ENCODE assay signal across 8 mouse cellular contexts in genomic region chr1:172204814-172205740, GRCm38 (mm10). TPM values are rescaled to one million over a fixed set of nuclear protein-coding genes. Genes with fewer than 3 reads are reported as not detected.
DNase-seq lines count a peak whose midpoint lies in the region; ATAC-seq and TF ChIP-seq lines count a peak whose summit lies in the region.

No protein-coding gene starts in this region.

- H3K4me3 ChIP-seq in embryonic facial prominence, embryonic 13.5 days, result peak overlapping the region; percentile 70
- H3K4me3 ChIP-seq in limb, embryonic 12.5 days (replicated peaks), result peak overlapping the region; percentile 64; the same call in 1 of the 2 replicates
- peak overlapping the region; percentile 61 for H3K4me3 ChIP-seq in stomach, postnatal 0 days (ENCODE audit: low read depth, low read length)

- peaks cover 13% of the 10 kb centered on the region for H3K36me3 ChIP-seq in embryonic facial prominence, embryonic 13.5 days
- peaks cover 25% of the 10 kb centered on the region for H3K36me3 ChIP-seq in limb, embryonic 12.5 days
- H3K36me3 ChIP-seq in stomach, postnatal 0 days (ENCODE audit: control insufficient read depth, insufficient read depth, low read length), result no peaks in the 10 kb centered on the region

- no peak for ATAC-seq in embryonic facial prominence, embryonic 13.5 days (ENCODE audit: insufficient number of reproducible peaks, insufficient read depth, low FRiP score, low TSS enrichment, low read depth)
- ATAC-seq in limb, embryonic 12.5 days (ENCODE audit: insufficient number of reproducible peaks, insufficient read depth, low FRiP score, low TSS enrichment, low read depth), result no peak
- no peak for ATAC-seq in stomach, postnatal 0 days (ENCODE audit: low FRiP score, low TSS enrichment)

- peak overlapping the region; percentile 82 for H3K4me2 ChIP-seq in embryonic facial prominence, embryonic 13.5 days
- H3K4me2 ChIP-seq in limb, embryonic 12.5 days, result peak overlapping the region; percentile 76
- H3K4me2 ChIP-seq in stomach, postnatal 0 days (replicated peaks; ENCODE audit: low read depth), result peak overlapping the region; percentile 69

- DNase-seq in cerebellum, adult 11 months, result peak; percentile 65
- DNase-seq in cerebellum, postnatal 4 days (ENCODE audit: low spot score in 2 of 2), result no peak
- peak; percentile 41 for DNase-seq in 3134 (ENCODE audit: extremely low read depth, insufficient read length, low spot score)
- no peak for DNase-seq in stomach, postnatal 0 days (ENCODE audit: low spot score)
- no peak for DNase-seq in right cerebral cortex, postnatal 36 days (ENCODE audit: low spot score in 2 of 2)
- DNase-seq in left cerebral cortex, postnatal 14 days (ENCODE audit: low spot score in 2 of 2), result no peak

- peak overlapping the region; percentile 90 for H3K9ac ChIP-seq in embryonic facial prominence, embryonic 13.5 days
- H3K9ac ChIP-seq in limb, embryonic 12.5 days (replicated peaks), result peak overlapping the region; percentile 28; the same call in 1 of the 2 replicates
- H3K9ac ChIP-seq in stomach, postnatal 0 days (ENCODE audit: low read length), result peak overlapping the region; percentile 83; the same call in 1 of the 2 replicates

- 36% methylated on average over 15 of the region's 15 CpGs for WGBS in embryonic facial prominence, embryonic 13.5 days
- 46% methylated on average over 15 of the region's 15 CpGs for WGBS in limb, embryonic 12.5 days
- 54% methylated on average over 15 of the region's 15 CpGs for WGBS in stomach, postnatal 0 days

- no peak for TF ChIP-seq EP300 in stomach, postnatal 0 days (optimal IDR thresholded peaks at IDR 0.05)

- H3K27ac ChIP-seq in embryonic facial prominence, embryonic 13.5 days, result peak overlapping the region; percentile 80
- peak overlapping the region; percentile 83 for H3K27ac ChIP-seq in limb, embryonic 12.5 days
- peak overlapping the region; percentile 61 for H3K27ac ChIP-seq in stomach, postnatal 0 days (replicated peaks)

- intact Hi-C loops in left cerebral cortex, postnatal 14 days (cut with DNase I), result loop anchor here (2.0 kb wide), 1 partner anchor 108 kb away; no protein-coding TSS in a partner anchor

- no peaks in the 10 kb centered on the region for H3K9me3 ChIP-seq in embryonic facial prominence, embryonic 13.5 days
- no peaks in the 10 kb centered on the region for H3K9me3 ChIP-seq in limb, embryonic 12.5 days
- no peaks in the 10 kb centered on the region for H3K9me3 ChIP-seq in stomach, postnatal 0 days (ENCODE audit: control insufficient read depth, low read length)

- peaks cover 70% of the 10 kb centered on the region for H3K4me1 ChIP-seq in embryonic facial prominence, embryonic 13.5 days
- peaks cover 69% of the 10 kb centered on the region for H3K4me1 ChIP-seq in limb, embryonic 12.5 days (replicated peaks)
- peaks cover 24% of the 10 kb centered on the region for H3K4me1 ChIP-seq in stomach, postnatal 0 days (replicated peaks; ENCODE audit: control insufficient read depth, insufficient read depth)

- H3K27me3 ChIP-seq in embryonic facial prominence, embryonic 13.5 days, result no peaks in the 10 kb centered on the region
- H3K27me3 ChIP-seq in limb, embryonic 12.5 days, result no peaks in the 10 kb centered on the region
- H3K27me3 ChIP-seq in stomach, postnatal 0 days (ENCODE audit: control insufficient read depth, insufficient read depth, low read length), result no peaks in the 10 kb centered on the region

- TF ChIP-seq CTCF in stomach, postnatal 0 days (IDR thresholded peaks at IDR 0.05; ENCODE audit: low read depth), result no peak

RNA-seq across cellular contexts. Expression of gene Pea15a, which starts 1.5 kb away (rescaled TPM):
- 79.3 and 83.7 TPM in 2 replicates for polyA plus RNA-seq in embryonic facial prominence, embryonic 13.5 days (2015; fragmentation: Nextera tagmentation; extraction: Ambion mirVana)
- polyA plus RNA-seq in limb, embryonic 12.5 days (2016; fragmentation: Nextera tagmentation; extraction: Ambion mirVana), result 69.5 and 76.5 TPM in 2 replicates
- 79.4 and 81.6 TPM in 2 replicates for polyA plus RNA-seq in stomach, postnatal 0 days (2015; fragmentation: Nextera tagmentation; extraction: Ambion mirVana)
- 100 to 1,000 TPM; 377 to 379 TPM for total RNA-seq in left cerebral cortex, postnatal 14 days (2021)

RNA-seq across cellular contexts. Expression of gene Casq1, which starts 14.6 kb away (rescaled TPM):
- polyA plus RNA-seq in embryonic facial prominence, embryonic 13.5 days (2015; fragmentation: Nextera tagmentation; extraction: Ambion mirVana), result 2.1 and 4.3 TPM in 2 replicates
- 2.9 and 4.1 TPM in 2 replicates for polyA plus RNA-seq in limb, embryonic 12.5 days (2016; fragmentation: Nextera tagmentation; extraction: Ambion mirVana)
- 9.8 and 9.9 TPM in 2 replicates for polyA plus RNA-seq in stomach, postnatal 0 days (2015; fragmentation: Nextera tagmentation; extraction: Ambion mirVana)
- under 1 TPM in 1 of 2 experiments, not detected in 1; 0.55 TPM for total RNA-seq in left cerebral cortex, postnatal 14 days (2021)

RNA-seq across cellular contexts. Expression of gene Atp1a4, which starts 53.1 kb away (rescaled TPM):
- not detected in 2 replicates for polyA plus RNA-seq in embryonic facial prominence, embryonic 13.5 days (2015; fragmentation: Nextera tagmentation; extraction: Ambion mirVana)
- polyA plus RNA-seq in limb, embryonic 12.5 days (2016; fragmentation: Nextera tagmentation; extraction: Ambion mirVana), result not detected in 2 replicates
- polyA plus RNA-seq in stomach, postnatal 0 days (2015; fragmentation: Nextera tagmentation; extraction: Ambion mirVana), result not detected in 2 replicates
- not detected for total RNA-seq in left cerebral cortex, postnatal 14 days (2021)

RNA-seq across cellular contexts. Expression of gene Igsf8, which starts 56.4 kb away (rescaled TPM):
- polyA plus RNA-seq in embryonic facial prominence, embryonic 13.5 days (2015; fragmentation: Nextera tagmentation; extraction: Ambion mirVana), result 46.9 and 49.8 TPM in 2 replicates
- polyA plus RNA-seq in limb, embryonic 12.5 days (2016; fragmentation: Nextera tagmentation; extraction: Ambion mirVana), result 44.1 and 45.9 TPM in 2 replicates
- 19.1 and 19.5 TPM in 2 replicates for polyA plus RNA-seq in stomach, postnatal 0 days (2015; fragmentation: Nextera tagmentation; extraction: Ambion mirVana)
- 100 to 1,000 TPM; 231 to 244 TPM for total RNA-seq in left cerebral cortex, postnatal 14 days (2021)

RNA-seq across cellular contexts. Expression of gene Dcaf8, which starts 57.2 kb away (rescaled TPM):
- polyA plus RNA-seq in embryonic facial prominence, embryonic 13.5 days (2015; fragmentation: Nextera tagmentation; extraction: Ambion mirVana), result 150 and 153 TPM in 2 replicates
- 179 TPM in 2 replicates for polyA plus RNA-seq in limb, embryonic 12.5 days (2016; fragmentation: Nextera tagmentation; extraction: Ambion mirVana)
- polyA plus RNA-seq in stomach, postnatal 0 days (2015; fragmentation: Nextera tagmentation; extraction: Ambion mirVana), result 57.0 and 59.8 TPM in 2 replicates
- total RNA-seq in left cerebral cortex, postnatal 14 days (2021), result 100 to 1,000 TPM; 101 to 109 TPM

Comparison
In these comparisons a context has a peak if more than half of its experiments do, and no peak if none do; other contexts are left out.
1. DNase-seq: peak in cerebellum, adult 11 months (single experiment) and 3134 (single experiment); none in cerebellum, postnatal 4 days (0 of 2), stomach, postnatal 0 days (single experiment), right cerebral cortex, postnatal 36 days (0 of 2) and left cerebral cortex, postnatal 14 days (0 of 2).
2. H3K9ac ChIP-seq: peak in every context shown above with its lines; median percentile 90 in embryonic facial prominence, embryonic 13.5 days; 83 in stomach, postnatal 0 days; 28 in limb, embryonic 12.5 days.
3. Peak in every context shown above with its lines, with median percentiles within 50 percentile points of each other: H3K27ac ChIP-seq, H3K4me2 ChIP-seq and H3K4me3 ChIP-seq.